Mouse (Mus musculus) layer of hippocampus, adult 2 months (tissue): ENCODE results near the gene Flywch2. TPM values are rescaled to one million over a fixed set of nuclear protein-coding genes. Genes with fewer than 3 reads are reported as not detected.

Experiments
- DNase-seq, 2 experiments: peaks; one replicate each; pipeline ENCODE4 v3.0.0; 2022; ENCODE audit warnings: low spot score in 2 of 2
- H3K27ac ChIP-seq: fragments of 200-600 bp; 2 replicates; pipeline ENCODE4 v1.8.1; 2022
- H3K4me3 ChIP-seq: fragments of 200-600 bp; 2 replicates; pipeline ENCODE4 v1.8.1; 2022; ENCODE audit warnings: mild to moderate bottlenecking
- CTCF ChIP-seq: fragments of 200-600 bp; conservative IDR thresholded peaks from 2 replicates; pipeline ENCODE4 v1.8.1; 2022; ENCODE audit warnings: antibody characterized with exemption, mild to moderate bottlenecking, moderate library complexity
- total RNA-seq, 2 experiments: library from RNA; stranded (reverse); gene quantifications; 2 replicates each; pipeline ENCODE4 v1.2.3; 2021

Flywch2 gene
- total RNA-seq, 2 experiments from 2014 or later: 10.6 to 12.3 TPM

DNA sequence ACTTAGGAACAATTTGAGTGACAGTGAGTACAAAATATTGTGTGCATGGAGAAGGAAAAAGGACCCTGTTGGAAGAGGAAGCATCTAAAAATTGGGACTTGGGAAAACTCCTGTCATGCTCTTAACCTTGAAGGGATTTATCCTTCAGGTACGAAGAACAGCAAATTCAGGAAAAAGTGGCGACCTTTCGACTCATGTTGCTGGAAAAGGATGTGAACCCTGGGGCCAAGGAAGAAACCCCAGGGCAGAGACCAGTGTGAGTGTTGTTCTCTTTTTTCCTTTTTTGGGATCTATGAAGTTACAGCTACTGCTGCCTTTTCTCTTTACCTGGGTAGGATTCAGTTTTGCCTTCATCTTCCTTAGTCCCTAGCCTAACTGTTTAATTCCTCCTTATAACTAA lies 22.0 kb upstream of the Flywch2 start:
- no peak for TF ChIP-seq CTCF
- H3K27ac ChIP-seq: no peak overlapping the region
- no peak for DNase-seq
- no peak overlapping the region for H3K4me3 ChIP-seq

DNA sequence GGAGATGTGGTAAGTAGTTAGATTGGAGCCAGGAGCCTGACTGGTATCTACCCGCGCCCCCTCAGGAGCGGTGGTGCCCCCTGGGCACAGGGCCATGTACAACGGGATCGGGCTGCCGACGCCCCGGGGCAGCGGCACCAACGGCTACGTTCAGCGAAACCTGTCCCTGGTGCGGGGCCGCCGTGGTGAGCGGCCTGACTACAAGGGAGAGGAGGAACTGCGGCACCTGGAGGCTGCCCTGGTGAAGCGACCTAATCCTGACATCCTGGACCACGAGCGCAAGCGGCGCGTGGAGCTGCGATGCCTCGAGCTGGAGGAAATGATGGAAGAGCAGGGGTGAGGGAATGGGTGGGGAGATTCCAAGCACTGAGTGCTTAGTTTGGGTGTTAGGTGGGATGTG lies 21.0 kb upstream of the Flywch2 start:
- DNase-seq: no peak
- TF ChIP-seq CTCF: peak; percentile 52
- peak overlapping the region; percentile 31; the same call in 1 of the 2 replicates for H3K4me3 ChIP-seq
- peak overlapping the region; percentile 16; the same call in 1 of the 2 replicates for H3K27ac ChIP-seq

DNA sequence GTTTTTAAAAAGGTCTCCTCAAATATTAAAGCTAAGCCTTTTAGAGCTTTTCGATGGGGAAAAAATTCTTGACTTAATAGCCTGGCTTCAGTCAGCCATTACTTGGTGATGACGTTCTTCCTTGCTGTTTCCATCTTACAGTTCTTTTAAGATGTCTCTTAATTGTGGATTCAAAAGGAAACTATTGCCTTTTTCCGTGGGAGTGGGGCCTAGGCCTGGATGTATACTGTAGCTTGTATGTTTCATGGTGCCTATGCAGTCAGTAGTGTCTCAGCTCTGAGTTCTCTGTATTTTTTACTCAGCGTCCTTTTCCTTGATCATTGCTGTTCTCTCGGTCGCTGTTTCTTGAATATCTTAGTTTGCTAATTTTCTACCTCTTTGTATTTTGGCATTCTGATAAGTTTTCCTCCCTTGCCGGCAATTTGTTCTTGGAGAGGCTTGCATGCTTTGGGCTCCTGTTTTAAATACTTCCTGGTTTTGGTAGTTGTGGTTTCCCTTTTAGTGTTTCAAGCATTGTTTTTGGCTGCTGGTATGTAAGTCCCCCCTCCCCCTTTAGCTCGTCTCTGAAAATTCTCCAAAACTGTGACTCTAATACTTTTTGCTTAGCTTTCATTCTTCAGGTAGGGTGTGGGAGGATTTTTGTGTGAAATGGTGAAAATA lies 18.7 kb upstream of the Flywch2 start:
- H3K27ac ChIP-seq: peak overlapping the region; percentile 93; the same call in 1 of the 2 replicates
- TF ChIP-seq CTCF: no peak
- DNase-seq: no peak

DNA sequence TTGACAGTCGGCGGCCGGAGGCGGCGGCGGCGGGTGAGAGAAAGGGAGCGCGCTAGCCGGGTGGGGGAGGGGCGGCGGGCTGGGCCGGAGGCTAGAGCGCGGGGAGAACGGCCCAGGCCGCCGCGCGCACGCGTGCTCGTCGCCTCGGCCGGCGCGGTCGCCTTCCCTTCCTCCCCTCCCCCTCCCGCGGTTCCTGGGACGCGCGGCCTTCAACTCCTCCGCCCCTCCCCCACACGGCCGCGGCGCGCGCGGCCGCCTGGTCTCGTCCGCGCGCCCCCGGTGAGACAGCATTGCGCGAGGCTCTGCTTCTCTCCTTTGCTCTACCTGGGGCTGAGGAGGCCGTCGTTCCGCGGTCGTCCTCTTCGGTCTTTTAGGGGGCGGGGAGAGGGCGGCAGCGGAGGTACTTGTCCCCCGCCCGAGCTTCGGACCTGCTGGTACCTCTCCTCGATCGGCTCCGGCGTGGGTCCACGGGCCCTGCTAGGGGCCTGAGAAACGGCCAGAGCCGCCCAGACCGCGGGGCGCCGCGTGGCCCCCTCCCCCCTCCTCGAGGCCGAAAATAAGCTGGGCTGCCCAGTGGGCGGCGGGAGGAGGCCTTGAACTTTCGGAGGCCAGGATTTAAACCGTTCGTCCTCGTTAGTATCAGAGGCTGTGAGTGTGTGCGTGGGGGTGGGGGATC lies 17.6 kb upstream of the Flywch2 start:
- TF ChIP-seq CTCF: no peak
- peak overlapping the region; percentile 93 for H3K27ac ChIP-seq
- peak overlapping the region; percentile 98 for H3K4me3 ChIP-seq
- DNase-seq: peak; percentile 55 to 66

More for the DNA sequence above, 18.7 kb upstream of the Flywch2 start:
- H3K4me3 ChIP-seq: peak overlapping the region; percentile 98

DNA sequence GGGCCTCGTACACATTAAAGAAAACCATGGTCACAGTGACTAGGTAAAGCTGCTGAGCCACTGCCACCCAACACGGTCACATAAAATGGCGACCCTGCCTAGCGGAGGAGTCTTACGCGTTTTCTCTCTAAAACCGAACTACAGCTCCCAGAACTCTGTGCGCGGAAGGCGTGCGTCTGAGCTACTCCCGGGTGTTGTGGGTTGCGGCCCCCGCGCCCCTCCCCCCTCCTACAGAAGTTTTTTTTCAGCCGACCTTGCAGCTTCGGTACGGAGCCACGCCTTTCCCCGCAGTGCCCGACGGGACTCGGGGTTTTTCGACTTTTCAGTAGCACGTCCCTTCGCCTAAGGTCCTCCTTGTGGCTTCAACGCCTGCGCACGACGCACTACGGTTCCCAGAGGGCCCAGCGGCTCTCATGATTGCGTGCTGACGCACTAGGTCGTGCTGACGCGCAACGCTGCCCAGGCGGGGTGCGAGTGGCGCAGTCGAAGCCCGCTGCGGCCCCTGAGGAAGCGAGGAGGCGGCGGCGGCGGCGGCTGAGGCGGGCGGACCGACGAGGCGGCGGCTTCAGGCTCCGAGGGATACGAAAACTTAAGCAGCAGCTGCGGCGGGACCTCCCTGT lies 17.0 kb upstream of the Flywch2 start:
- TF ChIP-seq CTCF: no peak
- H3K27ac ChIP-seq: peak overlapping the region; percentile 93
- peak overlapping the region; percentile 98 for H3K4me3 ChIP-seq
- DNase-seq: peak; percentile 96 to 99

DNA sequence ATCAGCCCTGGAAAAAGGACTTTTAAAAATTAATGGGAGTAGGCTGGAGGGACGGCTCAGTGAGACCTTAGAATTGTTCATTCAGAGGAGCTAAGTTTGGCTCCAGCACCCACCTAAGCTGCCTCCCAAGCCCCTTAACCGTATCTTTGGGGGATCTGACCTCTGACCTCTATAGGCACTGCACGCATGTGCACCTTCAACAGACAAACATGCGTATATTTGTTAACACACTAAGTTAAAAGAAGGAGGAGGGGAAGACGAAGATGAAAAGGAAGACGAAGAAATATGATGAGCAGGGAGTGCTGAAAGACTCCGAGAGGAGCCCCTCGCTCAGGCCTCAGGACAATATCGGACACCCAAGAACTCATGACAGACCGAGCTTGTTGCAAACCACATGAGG lies 15.7 kb upstream of the Flywch2 start:
- no peak for DNase-seq
- Histone ChIP-seq H3K27ac (no peak overlapping the region), H3K4me3 (no peak overlapping the region)
- no peak for TF ChIP-seq CTCF

DNA sequence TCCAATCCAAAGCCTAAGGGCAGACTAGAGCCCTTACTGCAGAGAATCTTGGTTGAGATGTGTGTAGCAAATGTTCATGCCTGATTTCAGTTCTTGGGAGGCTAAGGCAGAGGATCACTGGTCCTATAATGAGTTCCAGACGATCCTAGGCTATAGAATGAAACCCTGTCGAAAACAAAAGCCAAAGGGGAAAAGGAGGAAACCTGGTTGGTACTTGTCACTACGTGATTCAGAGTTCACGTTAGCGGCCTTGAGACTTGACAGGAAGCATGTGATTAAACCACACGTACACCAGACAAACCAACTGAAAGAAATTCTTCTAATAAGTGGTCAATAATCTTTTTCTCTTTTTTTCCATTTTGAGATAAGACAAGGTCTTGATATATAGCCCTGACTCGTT lies 11.4 kb upstream of the Flywch2 start:
- no peak for DNase-seq
- no peak overlapping the region for H3K27ac ChIP-seq
- TF ChIP-seq CTCF: no peak
- no peak overlapping the region for H3K4me3 ChIP-seq

DNA sequence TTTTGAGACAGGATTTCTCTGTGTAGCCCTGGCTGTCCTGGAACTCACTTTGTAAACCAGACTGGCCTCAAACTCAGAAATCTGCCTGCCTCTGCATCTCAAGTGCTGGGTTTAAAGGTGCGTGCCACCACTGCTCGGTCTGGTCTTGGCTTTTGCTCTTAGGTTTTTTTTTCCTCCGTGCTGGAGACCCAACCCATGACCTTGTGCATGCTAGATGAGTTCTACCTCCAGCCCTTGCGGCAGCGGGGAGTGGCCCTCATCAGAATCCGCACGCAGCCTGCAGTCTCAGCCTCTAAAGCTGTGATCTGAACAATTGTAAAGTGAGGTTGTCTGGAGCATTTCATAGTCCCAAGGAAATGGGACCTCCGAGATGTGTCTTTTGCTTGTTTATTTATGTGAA lies 9.4 kb upstream of the Flywch2 start:
- H3K4me3 ChIP-seq: no peak overlapping the region
- no peak for DNase-seq
- TF ChIP-seq CTCF: no peak
- no peak overlapping the region for H3K27ac ChIP-seq

DNA sequence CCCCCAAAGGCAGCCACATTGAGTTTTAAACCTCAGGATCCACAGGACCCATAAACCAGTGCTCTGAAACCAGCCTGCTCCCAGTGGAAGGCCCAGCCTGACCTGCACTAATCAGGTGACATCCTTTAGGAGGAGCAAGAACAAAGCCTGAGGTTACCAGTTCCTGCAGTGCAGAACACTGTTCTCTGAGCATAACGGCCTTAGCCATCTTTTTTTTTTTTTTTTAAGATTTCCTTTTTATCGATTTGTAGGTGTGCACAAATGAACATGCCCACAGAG lies 5.1 kb upstream of the Flywch2 start:
- peak overlapping the region; percentile 96 for H3K27ac ChIP-seq
- peak overlapping the region; percentile 67 for H3K4me3 ChIP-seq
- no peak for DNase-seq
- TF ChIP-seq CTCF: no peak

DNA sequence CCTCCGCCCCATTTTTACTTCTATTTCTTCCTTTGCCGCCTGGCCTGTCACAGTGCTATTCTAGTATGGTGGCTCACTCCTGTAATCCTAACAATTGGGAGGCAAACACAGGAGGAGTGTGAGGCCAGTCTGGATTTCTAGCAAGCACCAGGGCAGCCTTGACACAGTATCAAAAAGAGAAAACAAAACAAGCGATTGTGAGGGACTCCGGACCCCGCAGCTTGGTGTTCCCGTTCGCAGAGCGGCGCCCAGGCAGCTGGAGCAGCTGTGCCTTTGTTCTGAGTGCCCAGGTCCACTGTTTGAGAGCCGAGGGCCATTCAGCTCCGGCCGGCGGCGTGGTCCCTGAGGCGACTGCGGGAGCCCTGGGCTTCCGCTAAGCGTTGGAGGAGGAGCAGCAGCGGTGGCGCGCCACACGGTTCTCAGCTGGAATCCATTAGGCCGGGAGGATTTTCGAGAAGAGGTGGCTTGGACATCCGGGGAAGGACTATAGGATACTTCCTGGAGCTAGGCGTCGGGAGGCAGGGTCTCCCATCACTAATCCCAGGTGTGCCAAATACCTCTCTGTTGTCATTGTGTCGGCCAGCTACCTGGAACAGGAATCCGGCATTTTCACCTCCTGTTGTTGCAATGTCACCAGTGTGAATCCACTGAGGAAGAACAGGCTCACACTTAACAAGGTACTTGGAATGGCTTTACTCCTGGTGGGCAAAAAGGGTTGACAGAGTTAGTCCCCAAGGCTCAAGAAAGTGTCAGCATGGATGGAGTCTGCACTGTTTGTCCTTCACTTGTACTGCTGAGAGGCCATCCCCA lies 4.6 kb upstream of the Flywch2 start, which contains the start of gene Srrm2:
Gene Srrm2 (plus strand): TSS at position 264 of the 810 bp plus-strand sequence.
- no peak for TF ChIP-seq CTCF
- Histone ChIP-seq H3K4me3 (peak within 1 kb of the TSS; percentile 67), H3K27ac (peak within 1 kb of the TSS; percentile 96)
- peak; percentile 31 to 46 for DNase-seq

DNA sequence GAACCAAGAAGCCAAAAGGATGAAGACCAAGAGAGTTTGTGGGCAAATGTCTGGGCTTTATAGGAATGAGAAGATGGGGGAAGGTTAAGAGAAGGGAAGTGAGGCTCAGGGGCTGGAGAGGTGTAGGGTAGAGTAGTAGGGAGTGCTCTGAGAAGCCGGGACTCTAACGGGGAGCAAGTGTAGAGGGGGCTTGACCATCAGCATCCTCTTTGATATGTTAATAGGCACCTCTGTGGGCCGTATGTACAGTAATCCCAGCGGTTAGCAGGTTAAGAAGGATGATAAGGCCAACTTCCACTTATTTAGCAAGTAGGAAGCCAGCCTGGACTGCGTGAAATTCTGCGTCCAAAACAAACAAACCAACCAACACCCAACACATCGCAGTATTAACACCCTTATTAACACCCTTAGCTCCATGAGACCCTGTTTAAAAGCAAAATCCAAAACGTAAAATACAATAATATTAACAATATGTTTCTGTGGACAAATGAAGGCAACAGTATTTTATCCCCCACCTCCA lies 3.9 kb upstream of the Flywch2 start:
- TF ChIP-seq CTCF: no peak
- Histone ChIP-seq H3K4me3 (peak overlapping the region; percentile 67), H3K27ac (peak overlapping the region; percentile 96)
- DNase-seq: no peak

DNA sequence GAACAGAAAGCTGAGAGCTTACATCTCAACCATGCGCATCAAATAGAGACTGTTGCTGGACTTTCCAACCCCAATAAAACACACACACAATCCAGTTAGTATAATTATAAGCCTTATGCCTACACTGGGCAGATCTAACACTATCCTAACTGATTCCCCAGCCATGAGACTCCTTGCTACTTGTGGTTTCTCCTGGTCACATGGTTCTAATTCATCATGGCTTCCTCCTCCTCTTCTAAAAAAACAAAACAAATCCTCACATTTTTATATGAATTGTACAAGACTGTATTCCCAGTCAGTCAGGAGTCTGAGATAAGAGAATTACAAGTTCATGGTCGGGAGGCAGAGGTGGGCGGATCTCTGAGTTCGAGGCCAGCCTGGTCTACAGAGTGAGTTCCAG lies 3.1 kb upstream of the Flywch2 start:
- no peak for TF ChIP-seq CTCF
- no peak for DNase-seq
- Histone ChIP-seq H3K4me3 (no peak overlapping the region), H3K27ac (no peak overlapping the region)

DNA sequence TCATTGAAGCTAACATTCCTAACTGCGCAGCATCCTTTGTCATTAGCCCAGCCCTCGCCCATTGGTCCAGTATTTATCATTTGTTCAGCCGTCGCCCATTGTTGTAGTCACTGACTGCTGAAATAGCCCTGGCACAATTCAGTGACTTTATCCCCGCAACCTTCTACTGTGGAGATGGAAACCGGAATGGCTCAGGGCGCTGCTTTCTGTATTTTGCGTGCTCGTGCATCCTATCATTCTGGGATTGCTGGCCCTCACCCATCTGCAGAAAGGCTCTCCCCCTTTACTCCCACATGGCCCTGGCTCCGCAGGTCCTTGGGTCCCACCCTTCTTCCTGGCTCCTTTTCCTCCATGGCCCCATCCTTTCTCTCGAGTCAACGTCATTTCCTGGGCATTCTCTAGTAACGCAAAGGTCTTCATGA lies 640 bp upstream of the Flywch2 start:
- no peak for TF ChIP-seq CTCF
- peak; percentile 35 to 37 for DNase-seq
- peak overlapping the region; percentile 72 for H3K4me3 ChIP-seq
- H3K27ac ChIP-seq: peak overlapping the region; percentile 93
